Mouse (Mus musculus): ENCODE measurements around the gene Ptch2.
A peak's percentile ranks its signal among the peaks of the same experiment; 100 is the strongest.

Gene Ptch2

DNA sequence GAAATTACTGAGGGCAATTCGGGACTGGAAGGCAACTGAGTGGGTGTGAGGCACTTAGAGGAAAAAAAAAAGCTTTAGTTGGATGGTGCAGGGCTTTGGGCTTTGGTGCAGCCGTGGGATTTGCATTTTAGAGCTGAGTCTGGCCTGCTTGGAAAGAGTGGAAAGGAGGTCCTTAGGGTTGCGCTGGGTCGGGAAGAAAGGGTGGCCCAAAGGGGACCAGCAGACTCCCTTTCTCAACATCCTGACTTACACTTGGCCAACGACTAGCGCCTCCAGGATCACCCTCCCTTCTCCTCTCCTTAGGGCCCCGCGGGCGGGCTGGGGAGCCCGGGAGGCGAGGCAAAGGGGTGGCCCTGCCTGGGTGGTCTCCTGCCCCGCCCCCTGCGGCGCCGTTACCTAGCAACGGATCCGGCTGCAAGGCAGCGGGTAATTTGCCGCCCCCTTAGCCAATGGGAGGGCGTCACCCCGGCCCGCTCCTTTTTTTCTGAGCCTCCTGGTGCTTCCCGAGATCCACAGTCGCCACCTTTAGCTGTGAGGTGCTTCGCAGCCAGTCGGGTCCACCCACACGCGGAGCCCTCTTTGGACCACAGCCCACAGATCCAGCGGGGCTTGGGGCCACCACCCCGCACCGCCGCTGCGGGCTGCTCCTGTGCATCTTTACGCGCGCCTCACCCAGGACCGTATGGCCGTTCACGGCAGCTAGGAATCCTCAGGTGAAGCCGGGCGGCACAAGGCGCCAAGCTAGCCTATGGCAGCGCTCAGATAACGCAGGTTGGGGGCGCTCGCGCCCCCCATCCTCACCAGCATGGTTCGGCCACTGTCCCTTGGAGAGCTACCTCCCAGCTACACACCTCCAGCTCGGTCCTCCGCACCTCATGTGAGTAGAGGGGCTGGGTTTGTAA, at the start of gene Ptch2:
Ptch2 (plus strand) TSS at position 525 of the 902 bp plus-strand sequence.
- DNase-seq (ENCODE audit: low spot score in 2 of 2), result peak; percentile 37 to 67

DNA sequence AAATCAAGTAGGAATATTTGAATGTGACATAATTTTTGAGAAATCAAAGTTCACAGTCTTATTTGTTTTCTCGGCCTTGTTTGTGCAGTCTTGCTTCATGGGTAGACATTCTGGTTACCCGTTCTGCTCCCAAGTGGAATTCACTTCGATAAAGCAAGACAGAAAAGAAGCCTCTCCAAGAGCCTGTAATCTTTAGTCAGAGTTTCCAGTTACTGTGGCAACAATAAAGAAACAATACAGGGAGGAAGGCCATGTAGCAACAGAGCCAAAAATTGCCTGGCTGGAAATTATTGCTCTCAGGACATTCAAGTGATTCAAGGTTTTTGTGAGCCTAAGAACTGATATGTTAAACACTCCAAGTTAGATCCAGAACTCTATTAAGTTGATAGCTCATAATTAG, 47.0 kb upstream of the Ptch2 start:
- no peak for DNase-seq (ENCODE audit: low spot score in 2 of 2)

DNA sequence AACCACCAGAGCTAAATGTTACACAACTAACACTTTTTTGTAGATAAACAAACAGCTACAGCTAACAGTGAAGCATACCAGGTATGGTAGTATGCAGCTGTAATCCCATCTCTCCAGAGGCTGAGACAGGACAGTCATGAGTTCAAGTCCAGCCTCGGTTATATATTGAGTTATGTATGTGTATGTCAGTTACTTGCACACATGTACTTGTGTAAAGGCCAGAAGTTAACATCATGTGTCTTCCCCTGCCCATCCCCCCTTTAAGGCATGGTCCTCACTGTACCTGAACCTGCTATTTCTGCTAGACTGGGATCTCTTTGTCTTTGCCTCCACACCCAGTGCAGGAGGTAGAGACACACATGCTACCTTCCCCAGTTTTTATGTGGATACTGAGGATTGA, 46.4 kb upstream of the Ptch2 start:
- DNase-seq (ENCODE audit: low spot score in 2 of 2), result no peak

GRCm38 (mm10) chr4:117052626-117053025, 43.2 kb upstream of the Ptch2 start:
- DNase-seq (ENCODE audit: low spot score in 2 of 2), result no peak

DNA sequence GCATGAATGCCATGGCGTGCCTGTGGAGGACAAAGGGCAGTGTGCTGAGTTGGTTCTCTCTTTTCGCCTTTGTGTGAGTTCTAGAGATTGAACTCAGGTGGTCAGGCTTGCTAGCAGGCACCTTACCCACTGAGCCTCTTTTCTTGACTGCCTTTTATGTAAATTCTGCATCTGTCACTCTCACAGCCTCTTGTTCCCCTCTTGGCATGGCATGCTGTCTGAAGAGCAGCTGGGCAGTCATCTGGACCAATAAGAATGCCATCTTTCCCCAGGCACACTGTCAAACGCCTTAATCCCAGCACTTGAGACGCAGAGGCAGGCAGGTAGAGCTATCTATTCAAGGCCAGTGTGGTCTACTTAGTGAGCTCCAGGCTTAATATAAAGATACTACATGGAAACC, 41.9 kb upstream of the Ptch2 start:
- no peak for DNase-seq (ENCODE audit: low spot score in 2 of 2)

- peak in 1 of 2 experiments; percentile 47 for DNase-seq (ENCODE audit: low spot score in 2 of 2)
Measured at GRCm38 (mm10) chr4:117056102-117056501, 39.8 kb upstream of the Ptch2 start.

DNA sequence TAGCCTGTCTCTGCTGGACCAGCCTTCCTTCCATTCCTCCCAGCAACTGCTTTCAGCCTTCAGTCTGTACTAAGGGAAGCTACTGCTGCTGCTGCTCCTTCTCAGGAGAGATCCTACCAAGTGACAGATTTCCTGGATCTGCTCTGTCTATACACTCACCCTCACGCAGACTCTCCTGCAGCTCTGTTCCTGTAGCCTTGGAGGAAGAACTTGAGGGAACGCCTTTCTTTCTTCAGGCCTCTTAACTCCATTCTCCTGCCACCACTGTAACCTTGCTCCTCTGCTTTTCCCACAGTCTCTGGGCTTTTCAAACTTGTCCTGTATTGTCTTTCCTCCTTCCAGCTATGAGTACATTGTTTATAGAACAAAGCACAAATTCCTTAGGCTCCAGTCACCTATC, 39.4 kb upstream of the Ptch2 start:
- DNase-seq (ENCODE audit: low spot score in 2 of 2), result no peak

GRCm38 (mm10) chr4:117058512-117058911, 37.4 kb upstream of the Ptch2 start:
- no peak for DNase-seq (ENCODE audit: low spot score in 2 of 2)

GRCm38 (mm10) chr4:117062700-117063390, 33.0 kb upstream of the Ptch2 start:
- DNase-seq (ENCODE audit: low spot score in 2 of 2), result no peak

GRCm38 (mm10) chr4:117068035-117068434, 27.8 kb upstream of the Ptch2 start:
- no peak for DNase-seq (ENCODE audit: low spot score in 2 of 2)

GRCm38 (mm10) chr4:117069647-117070046, 26.2 kb upstream of the Ptch2 start:
- DNase-seq (ENCODE audit: low spot score in 2 of 2), result no peak

DNA sequence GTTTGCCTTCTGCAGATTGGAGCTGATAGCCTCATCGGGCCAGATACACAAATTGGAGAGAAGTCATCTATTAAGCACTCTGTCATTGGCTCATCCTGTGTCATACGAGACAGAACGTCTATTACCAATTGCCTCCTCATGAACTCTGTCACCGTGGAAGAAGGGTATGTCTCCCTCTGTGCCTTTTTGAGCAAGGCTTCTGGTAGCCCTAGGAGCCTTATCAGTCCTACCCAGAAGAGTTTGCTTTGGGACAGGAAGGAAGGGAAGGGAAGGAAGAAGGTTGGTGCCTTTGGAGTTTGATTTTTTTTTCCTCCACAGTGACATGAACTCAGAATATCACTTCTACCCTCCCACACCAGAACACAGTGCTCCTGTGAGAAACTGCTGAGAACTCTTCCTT, 25.3 kb upstream of the Ptch2 start:
- DNase-seq (ENCODE audit: low spot score in 2 of 2), result no peak

DNA sequence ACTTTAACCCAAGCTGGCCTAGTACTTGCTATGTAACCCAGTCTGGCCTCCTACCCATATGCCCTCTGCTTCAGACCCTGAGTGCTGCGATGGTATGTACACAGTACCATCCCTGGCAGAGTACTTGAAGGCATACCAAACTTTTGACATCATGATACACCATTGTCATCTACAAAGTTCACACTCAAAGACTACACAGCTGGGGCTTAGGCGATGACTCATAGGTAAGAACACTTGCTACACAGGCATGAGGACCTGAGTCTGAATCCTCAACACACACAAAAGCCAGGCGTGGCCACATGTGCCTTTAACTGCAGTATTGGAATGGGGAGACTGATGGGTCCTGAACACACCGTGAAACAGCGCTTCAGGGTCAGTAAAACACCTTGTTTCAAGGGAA, 24.7 kb upstream of the Ptch2 start:
- DNase-seq (ENCODE audit: low spot score in 2 of 2), result no peak

DNA sequence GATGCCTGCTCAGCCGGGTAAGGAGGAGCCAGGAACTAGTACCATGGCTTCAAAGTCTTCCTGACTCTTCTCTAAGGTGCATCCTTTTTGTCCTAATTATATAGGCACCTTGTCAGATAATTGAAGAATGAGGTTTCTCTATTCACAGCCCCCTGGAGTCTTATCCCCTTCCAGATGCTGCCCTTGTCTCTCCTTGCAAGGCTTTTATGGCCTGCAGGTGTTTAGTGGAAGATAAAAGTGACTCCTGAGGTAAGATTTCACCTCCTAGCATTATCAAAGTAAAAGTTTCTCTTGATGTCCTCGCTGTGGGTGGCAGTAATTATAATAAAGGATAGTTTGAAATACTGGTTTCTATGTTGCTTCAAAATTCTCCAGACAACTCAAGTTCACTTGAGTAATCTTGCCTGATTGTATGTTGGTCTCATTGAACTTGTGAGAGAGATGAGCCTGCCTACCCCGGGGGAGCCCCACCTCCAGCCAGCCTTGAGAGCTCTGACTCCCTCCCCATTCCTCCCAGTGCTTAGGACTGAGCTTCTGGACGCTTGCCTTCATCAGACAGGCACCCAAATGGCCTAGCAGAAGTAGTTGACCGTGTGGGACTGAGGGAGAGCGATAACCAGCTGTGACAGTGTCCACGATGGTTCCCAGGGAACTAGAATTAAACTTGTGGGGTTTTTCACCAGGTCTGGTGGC, 7.8 kb upstream of the Ptch2 start:
- DNase-seq (ENCODE audit: low spot score in 2 of 2), result no peak

GRCm38 (mm10) chr4:117090586-117090985, 5.3 kb upstream of the Ptch2 start:
- no peak for DNase-seq (ENCODE audit: low spot score in 2 of 2)

GRCm38 (mm10) chr4:117094626-117095361, 1.1 kb upstream of the Ptch2 start:
- DNase-seq (ENCODE audit: low spot score in 2 of 2), result no peak

DNA sequence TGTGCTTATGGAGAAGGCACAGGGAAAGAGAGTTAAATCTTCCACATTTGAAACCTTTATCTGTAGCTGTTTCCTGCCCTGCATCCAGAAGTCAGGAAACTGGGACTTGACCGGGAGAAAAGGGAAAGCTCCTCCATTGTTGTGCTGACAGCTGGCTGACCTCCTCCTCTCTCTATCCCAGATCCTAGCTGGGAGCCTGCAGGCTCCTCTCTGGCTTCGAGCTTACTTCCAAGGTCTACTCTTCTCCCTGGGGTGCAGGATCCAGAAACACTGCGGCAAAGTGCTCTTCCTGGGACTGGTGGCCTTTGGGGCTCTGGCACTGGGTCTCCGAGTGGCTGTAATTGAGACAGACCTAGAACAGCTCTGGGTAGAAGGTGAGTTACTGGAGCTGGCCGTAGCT, 791 bp downstream of the Ptch2 start:
- no peak for DNase-seq (ENCODE audit: low spot score in 2 of 2)

- no peak for DNase-seq (ENCODE audit: low spot score in 2 of 2)
Measured at GRCm38 (mm10) chr4:117097969-117098763, 2.3 kb downstream of the Ptch2 start.

GRCm38 (mm10) chr4:117098764-117099036, 2.8 kb downstream of the Ptch2 start:
- DNase-seq (ENCODE audit: low spot score in 2 of 2), result no peak

GRCm38 (mm10) chr4:117100036-117100435, 4.2 kb downstream of the Ptch2 start:
- DNase-seq (ENCODE audit: low spot score in 2 of 2), result no peak

- DNase-seq (ENCODE audit: low spot score in 2 of 2), result peak in 1 of 2 experiments; percentile 61
Measured at GRCm38 (mm10) chr4:117101218-117101617, 5.3 kb downstream of the Ptch2 start.
